Mouse (Mus musculus): ENCODE measurements around the gene Arcn1. TPM values are rescaled to one million over a fixed set of nuclear protein-coding genes. Genes with fewer than 3 reads are reported as not detected.

The Arcn1 gene
- polyA plus RNA-seq, 1 experiment from 2014 or later, result 182 TPM

DNA sequence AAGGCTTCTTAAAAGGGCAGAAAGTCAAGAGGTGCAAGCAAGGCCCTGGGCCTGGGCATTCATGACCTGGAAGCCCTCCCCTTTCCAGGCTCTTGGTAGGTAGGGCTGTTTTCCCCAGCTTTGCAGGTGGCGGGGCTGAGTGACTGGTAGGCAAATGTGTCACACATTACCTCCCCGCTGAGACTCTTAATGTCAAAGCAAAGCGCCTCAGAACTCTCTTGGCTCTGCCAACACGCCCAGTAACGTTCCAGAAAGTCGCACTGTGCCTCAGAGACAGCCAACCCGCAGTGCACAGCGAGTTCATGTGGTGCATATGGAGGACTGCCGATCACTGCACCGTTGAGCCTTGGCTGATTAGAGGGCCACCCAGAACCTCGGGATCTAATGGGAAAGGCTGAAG, 74.6 kb downstream of the Arcn1 start:
- H3K9me3 ChIP-seq, result no peaks in the 10 kb centered on the region
- no peak overlapping the region for H3K9ac ChIP-seq
- no peak overlapping the region for H3K4me2 ChIP-seq (replicated peaks)
- no peak for ATAC-seq (ENCODE audit: low FRiP score, low read depth)
- no peaks in the 10 kb centered on the region for H3K4me1 ChIP-seq
- peaks cover 86% of the 10 kb centered on the region for H3K36me3 ChIP-seq
- WGBS, result 89% methylated on average over 11 of the region's 11 CpGs
- no peak overlapping the region for H3K4me3 ChIP-seq
- H3K27ac ChIP-seq, result no peak overlapping the region
- no peaks in the 10 kb centered on the region for H3K27me3 ChIP-seq (replicated peaks)

DNA sequence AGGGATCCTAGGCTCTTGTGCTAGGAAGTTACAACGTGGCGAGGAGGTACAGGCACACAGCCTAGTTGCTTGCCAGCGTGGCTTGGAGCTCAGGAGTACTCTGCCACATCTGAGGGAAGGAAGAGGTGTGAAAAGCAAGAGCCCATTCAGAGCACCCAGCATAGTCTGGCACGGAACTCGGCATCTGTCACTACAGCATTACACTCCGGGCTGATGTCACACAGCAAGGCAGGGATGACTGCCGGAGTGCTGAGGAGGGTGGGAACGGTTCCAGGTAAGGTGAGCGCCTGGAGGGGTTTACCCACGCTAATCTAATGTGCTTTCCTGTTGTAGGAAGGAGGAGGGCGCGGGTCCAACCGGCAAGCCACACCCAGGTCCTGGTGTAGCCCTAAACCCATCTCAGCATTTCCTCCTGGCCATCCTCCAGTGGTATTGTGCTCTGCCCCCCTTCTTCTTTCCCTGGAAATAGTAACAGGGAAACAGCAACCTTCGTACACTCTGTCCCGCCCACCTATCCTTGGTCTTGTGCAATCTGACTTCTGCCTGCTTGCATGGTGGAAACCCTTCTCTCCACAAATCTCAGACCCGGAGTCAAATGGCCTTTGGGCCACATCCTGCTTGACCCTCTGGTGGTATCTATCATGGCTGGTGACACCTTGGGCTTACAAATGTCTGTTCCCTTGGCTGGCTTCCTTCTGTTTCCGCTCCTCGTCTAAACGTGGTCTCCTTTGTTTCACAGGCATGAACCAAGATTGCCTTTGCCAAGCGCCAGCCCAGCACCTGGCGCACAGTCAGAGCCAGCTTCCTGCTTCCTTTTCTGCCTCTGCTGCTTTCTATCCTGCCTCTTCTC, 75.7 kb downstream of the Arcn1 start:
- H3K4me1 ChIP-seq, result peaks cover 8% of the 10 kb centered on the region
- WGBS, result 86% methylated on average over 21 of the region's 21 CpGs
- H3K27me3 ChIP-seq (replicated peaks), result no peaks in the 10 kb centered on the region
- peaks cover 86% of the 10 kb centered on the region for H3K36me3 ChIP-seq
- H3K9me3 ChIP-seq, result no peaks in the 10 kb centered on the region
- H3K27ac ChIP-seq, result no peak overlapping the region
- H3K9ac ChIP-seq, result no peak overlapping the region
- ATAC-seq (ENCODE audit: low FRiP score, low read depth), result no peak
- H3K4me2 ChIP-seq (replicated peaks), result no peak overlapping the region
- no peak overlapping the region for H3K4me3 ChIP-seq

Other genes with a start within 250 kb of the Arcn1 start
- gene Cxcr5, start 206.0 kb downstream of the Arcn1 start, polyA plus RNA-seq (2016; fragmentation: Nextera tagmentation; extraction: Ambion mirVana), result not detected in 2 replicates
- gene Ddx6, start 163.0 kb downstream of the Arcn1 start, polyA plus RNA-seq (2016; fragmentation: Nextera tagmentation; extraction: Ambion mirVana), result 17.6 and 26.7 TPM in 2 replicates
- gene Treh, start 94.6 kb downstream of the Arcn1 start, polyA plus RNA-seq (2016; fragmentation: Nextera tagmentation; extraction: Ambion mirVana), result not detected in 2 replicates
- gene Phldb1, start 32.6 kb downstream of the Arcn1 start, polyA plus RNA-seq (2016; fragmentation: Nextera tagmentation; extraction: Ambion mirVana), result 58.9 and 61.6 TPM in 2 replicates
- 150 and 155 TPM in 2 replicates for gene Ift46, start 63 bp upstream of the Arcn1 start, polyA plus RNA-seq (2016; fragmentation: Nextera tagmentation; extraction: Ambion mirVana)
- 8.0 and 9.0 TPM in 2 replicates for gene Tmem25, start 31.5 kb upstream of the Arcn1 start, polyA plus RNA-seq (2016; fragmentation: Nextera tagmentation; extraction: Ambion mirVana)
- 0.28 TPM in 1 of 2 replicates, not detected in the other for gene Ttc36, start 35.2 kb upstream of the Arcn1 start, polyA plus RNA-seq (2016; fragmentation: Nextera tagmentation; extraction: Ambion mirVana)
- gene Kmt2a, start 113.5 kb upstream of the Arcn1 start, polyA plus RNA-seq (2016; fragmentation: Nextera tagmentation; extraction: Ambion mirVana), result 25.3 and 29.6 TPM in 2 replicates
- gene Atp5l, start 152.9 kb upstream of the Arcn1 start, polyA plus RNA-seq (2016; fragmentation: Nextera tagmentation; extraction: Ambion mirVana), result 602 and 611 TPM in 2 replicates
- 34.0 and 34.3 TPM in 2 replicates for gene Ube4a, start 197.8 kb upstream of the Arcn1 start, polyA plus RNA-seq (2016; fragmentation: Nextera tagmentation; extraction: Ambion mirVana)
- 0.25 TPM in 1 of 2 replicates, not detected in the other for gene Cd3g, start 212.6 kb upstream of the Arcn1 start, polyA plus RNA-seq (2016; fragmentation: Nextera tagmentation; extraction: Ambion mirVana)
- gene Cd3d, start 213.9 kb upstream of the Arcn1 start, polyA plus RNA-seq (2016; fragmentation: Nextera tagmentation; extraction: Ambion mirVana), result not detected in 2 replicates
- not detected in 2 replicates for gene Cd3e, start 241.8 kb upstream of the Arcn1 start, polyA plus RNA-seq (2016; fragmentation: Nextera tagmentation; extraction: Ambion mirVana)

Measured in neural tube, embryonic 12.5 days (tissue).